Mouse (Mus musculus) embryonic facial prominence, embryonic 14.5 days (tissue): Measurements from ENCODE around the gene Gm21818. TPM values are rescaled to one million over a fixed set of nuclear protein-coding genes. Genes with fewer than 3 reads are reported as not detected.
"Not testable (repeated sequence)": the region's sequence is repeated elsewhere in the genome, so short reads cannot be mapped to it uniquely, and the experiment has no call there.

Source experiments
- ATAC-seq: fragments of 200-750 bp; cut with Nextera tagmentation; 2 replicates; pipeline ENCODE4 v1.8.0; 2017; ENCODE audit warnings: low read depth, moderate number of reproducible peaks, moderate TSS enrichment
- DNase-seq: peaks from one replicate; pipeline ENCODE4 v3.0.0-alpha.2; 2015; ENCODE audit warnings: low spot score
- H3K27ac ChIP-seq: fragments of 300-500 bp; sonication (generic); replicated peaks from 2 replicates; pipeline ENCODE4 v1.5.1; 2014; ENCODE audit warnings: low read depth, mild to moderate bottlenecking, low read length, moderate library complexity
- H3K27me3 ChIP-seq: fragments of 300-500 bp; sonication (generic); replicated peaks from 2 replicates; pipeline ENCODE4 v1.6.1; 2014; ENCODE audit warnings: low read length; ENCODE audit not compliant: control insufficient read depth, insufficient read depth
- H3K36me3 ChIP-seq: fragments of 300-500 bp; sonication (generic); 2 replicates; pipeline ENCODE4 v1.6.1; 2014; ENCODE audit warnings: low read length, mixed read lengths; ENCODE audit not compliant: control insufficient read depth, insufficient read depth
- H3K4me1 ChIP-seq: fragments of 300-500 bp; sonication (generic); 2 replicates; pipeline ENCODE4 v1.6.1; 2014; ENCODE audit warnings: antibody characterized with exemption, low read length; ENCODE audit not compliant: control insufficient read depth, insufficient read depth
- H3K4me2 ChIP-seq: fragments of 300-500 bp; sonication (generic); 2 replicates; pipeline ENCODE4 v1.6.1; 2014; ENCODE audit warnings: low read depth, mild to moderate bottlenecking, low read length, moderate library complexity, mixed read lengths
- H3K4me3 ChIP-seq: fragments of 300-500 bp; sonication (generic); 2 replicates; pipeline ENCODE4 v1.5.1; 2014; ENCODE audit warnings: low read depth, mild to moderate bottlenecking, low read length
- H3K9ac ChIP-seq: fragments of 300-500 bp; sonication (generic); 2 replicates; pipeline ENCODE4 v1.6.1; 2014; ENCODE audit warnings: low read depth, mild to moderate bottlenecking, low read length, moderate library complexity, mixed read lengths
- H3K9me3 ChIP-seq: fragments of 300-500 bp; sonication (generic); 2 replicates; pipeline ENCODE4 v1.6.1; 2016; ENCODE audit warnings: low read length; ENCODE audit not compliant: control insufficient read depth
- WGBS: fragments of 180-500 bp; shearing (Covaris S2); extraction: QIAGEN DNeasy Blood & Tissue Kit; methylation state at CpG from one replicate; pipeline ENCODE4 v1.1.7; 2014; 5-methylcytosine and 5-hydroxymethylcytosine counted together
- polyA plus RNA-seq: library from polyadenylated mRNA; unstranded; fragments of >200 nt; fragmentation: Nextera tagmentation; extraction: Ambion mirVana; gene quantifications from 2 replicates; pipeline ENCODE4 v1.2.1, GENCODE M21; 2014

The Gm21818 gene
- polyA plus RNA-seq, 1 experiment from 2014 or later = not detected

- not testable (repeated sequence) for H3K27me3 ChIP-seq, H3K9me3 ChIP-seq, H3K9ac ChIP-seq, H3K4me3 ChIP-seq, H3K4me2 ChIP-seq, H3K27ac ChIP-seq, DNase-seq, H3K36me3 ChIP-seq, H3K4me1 ChIP-seq, ATAC-seq
- 80% methylated on average over 5 of the region's 5 CpGs for WGBS
Measured at GRCm38 (mm10) chr13:120220922-120221321, 48.7 kb downstream of the Gm21818 start.

GRCm38 (mm10) chr13:120223012-120223659 lies 50.9 kb downstream of the Gm21818 start:
- H3K4me2 ChIP-seq, H3K36me3 ChIP-seq, H3K4me3 ChIP-seq, H3K27me3 ChIP-seq, H3K9me3 ChIP-seq, DNase-seq, ATAC-seq, H3K4me1 ChIP-seq, H3K9ac ChIP-seq, H3K27ac ChIP-seq: not testable (repeated sequence)
- WGBS = 90% methylated on average over 16 of the region's 25 CpGs

Other genes with a start within 250 kb of the Gm21818 start
- gene Gm21761, start 243.2 kb upstream of the Gm21818 start, polyA plus RNA-seq = not detected in 2 replicates
- gene B020031M17Rik, start 221.6 kb upstream of the Gm21818 start, polyA plus RNA-seq = not detected in 2 replicates
- not detected in 2 replicates for gene Gm36079, start 145.4 kb upstream of the Gm21818 start, polyA plus RNA-seq
- 0.13 and 0.22 TPM in 2 replicates for gene Gm21188, start 120.2 kb upstream of the Gm21818 start, polyA plus RNA-seq
- not detected in 2 replicates for gene Gm20767, start 32.2 kb upstream of the Gm21818 start, polyA plus RNA-seq
- not detected in 2 replicates for gene Gm21762, start 43.5 kb downstream of the Gm21818 start, polyA plus RNA-seq
- not detected in 2 replicates for gene Gm21731, start 66.7 kb downstream of the Gm21818 start, polyA plus RNA-seq
- gene AF067061, start 90.7 kb downstream of the Gm21818 start, polyA plus RNA-seq = not detected in 2 replicates
- 0.28 TPM in 1 of 2 replicates, not detected in the other for gene BC147527, start 128.0 kb downstream of the Gm21818 start, polyA plus RNA-seq
- gene Tcstv3, start 144.4 kb downstream of the Gm21818 start, polyA plus RNA-seq = not detected in 2 replicates